Mouse (Mus musculus) gonadal fat pad, adult 2 months (tissue): ENCODE measurements around the gene BC061237. TPM values are rescaled to one million over a fixed set of nuclear protein-coding genes. Genes with fewer than 3 reads are reported as not detected.
"Not testable (repeated sequence)": the region's sequence is repeated elsewhere in the genome, so short reads cannot be mapped to it uniquely, and the experiment has no call there.

Source experiments
- DNase-seq: peaks from one replicate; pipeline ENCODE4 v3.0.0-alpha.2; 2012; ENCODE audit warnings: low read depth
- polyA plus RNA-seq: library from polyadenylated mRNA; depleted of rRNA; stranded (reverse); fragments of >200 nt; gene quantifications from 2 replicates; pipeline ENCODE4 v1.2.3, GENCODE M21; 2012; rRNA removed

BC061237 gene
- polyA plus RNA-seq, result not detected in 2 replicates

- not testable (repeated sequence) for DNase-seq
Measured at GRCm38 (mm10) chr14:44492163-44492562, at the start of gene BC061237. Gene BC061237 (plus strand): TSS chr14:44492463.

GRCm38 (mm10) chr14:44517976-44518375 lies 25.7 kb downstream of the BC061237 start, which contains the start of gene Gm17093:
Gene Gm17093 (plus strand): TSS chr14:44518276.
- not testable (repeated sequence) for DNase-seq

- not testable (repeated sequence) for DNase-seq
Measured at GRCm38 (mm10) chr14:44547961-44548360, 55.7 kb downstream of the BC061237 start.

Other genes with a start within 250 kb of the BC061237 start
- gene Gm8220, start 206.9 kb upstream of the BC061237 start, polyA plus RNA-seq, result not detected in 2 replicates
- not detected in 2 replicates for gene Gm5930, start 153.9 kb upstream of the BC061237 start, polyA plus RNA-seq
- gene Gm8229, start 127.1 kb upstream of the BC061237 start, polyA plus RNA-seq, result not detected in 2 replicates
- not detected in 2 replicates for gene Gm3371, start 81.8 kb upstream of the BC061237 start, polyA plus RNA-seq
- gene Gm8232, start 58.8 kb upstream of the BC061237 start, polyA plus RNA-seq, result not detected in 2 replicates
- gene Gm17093, start 25.8 kb downstream of the BC061237 start, polyA plus RNA-seq, result not detected in 2 replicates
- gene Gm8247, start 90.7 kb downstream of the BC061237 start, polyA plus RNA-seq, result not detected in 2 replicates
- gene Gm5624, start 135.5 kb downstream of the BC061237 start, polyA plus RNA-seq, result not detected in 2 replicates
- not detected in 2 replicates for gene Gm8257, start 214.0 kb downstream of the BC061237 start, polyA plus RNA-seq